Mouse (Mus musculus): ENCODE data around the gene E2f2. TPM values are rescaled to one million over a fixed set of nuclear protein-coding genes. Genes with fewer than 3 reads are reported as not detected.

E2f2 gene
- total RNA-seq, 2 experiments from 2014 or later: 0.48 to 1.1 TPM

GRCm38 (mm10) chr4:136135874-136136728 lies 36.1 kb upstream of the E2f2 start:
- intact Hi-C loops (cut with DNase I): no loop called here
- peak; percentile 27; the same call in 1 of the 2 replicates for TF ChIP-seq CTCF (IDR thresholded peaks at IDR 0.05)
- Histone ChIP-seq H3K27ac (peak overlapping the region; percentile 90), H3K4me3 (no peak overlapping the region; the same call in 1 of the 2 replicates)
- no peak for DNase-seq

DNA sequence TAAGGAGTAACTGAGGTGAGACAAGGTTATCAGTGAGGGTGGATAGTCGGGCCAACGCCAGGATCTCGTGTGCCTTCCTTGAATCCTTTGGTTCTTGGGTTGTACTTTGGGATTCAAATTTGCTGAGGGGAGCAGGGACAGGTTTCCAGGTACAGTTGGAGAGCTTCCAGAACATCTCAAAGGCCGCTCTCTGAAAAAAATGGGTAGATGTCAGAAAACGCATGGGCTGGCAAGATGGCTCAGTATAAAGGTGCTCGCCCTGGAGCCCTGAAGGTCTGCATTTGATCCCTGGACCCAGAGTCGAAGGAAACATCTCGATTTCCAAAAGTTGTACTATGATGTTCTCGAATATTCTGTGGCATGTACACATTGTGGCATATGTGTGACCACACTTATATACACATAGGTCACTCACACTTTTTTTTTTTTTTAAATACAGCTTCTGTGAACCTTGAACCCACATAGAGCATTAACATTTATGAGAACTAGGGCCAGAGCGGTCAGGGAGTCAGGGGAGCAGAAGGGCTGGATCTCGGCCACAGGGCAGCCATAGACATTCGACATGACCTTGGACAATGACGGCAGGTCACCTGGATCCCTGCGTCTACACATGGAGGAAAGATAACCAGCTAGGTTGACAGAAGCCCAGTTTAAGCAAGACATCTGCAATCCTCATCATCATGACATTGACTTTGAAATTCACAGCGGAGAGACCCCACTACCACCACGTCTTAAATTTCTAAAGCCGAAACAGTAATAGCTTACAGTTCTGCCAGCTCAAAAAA lies 32.7 kb upstream of the E2f2 start:
- intact Hi-C loops (cut with DNase I): loop anchor here (10.0 kb wide), 1 partner anchor 165 kb away; the partner anchor contains the start of gene Lypla2
- peak overlapping the region; percentile 97 for H3K27ac ChIP-seq
- DNase-seq: no peak
- H3K4me3 ChIP-seq: peak overlapping the region; percentile 63
- TF ChIP-seq CTCF (IDR thresholded peaks at IDR 0.05): no peak

DNA sequence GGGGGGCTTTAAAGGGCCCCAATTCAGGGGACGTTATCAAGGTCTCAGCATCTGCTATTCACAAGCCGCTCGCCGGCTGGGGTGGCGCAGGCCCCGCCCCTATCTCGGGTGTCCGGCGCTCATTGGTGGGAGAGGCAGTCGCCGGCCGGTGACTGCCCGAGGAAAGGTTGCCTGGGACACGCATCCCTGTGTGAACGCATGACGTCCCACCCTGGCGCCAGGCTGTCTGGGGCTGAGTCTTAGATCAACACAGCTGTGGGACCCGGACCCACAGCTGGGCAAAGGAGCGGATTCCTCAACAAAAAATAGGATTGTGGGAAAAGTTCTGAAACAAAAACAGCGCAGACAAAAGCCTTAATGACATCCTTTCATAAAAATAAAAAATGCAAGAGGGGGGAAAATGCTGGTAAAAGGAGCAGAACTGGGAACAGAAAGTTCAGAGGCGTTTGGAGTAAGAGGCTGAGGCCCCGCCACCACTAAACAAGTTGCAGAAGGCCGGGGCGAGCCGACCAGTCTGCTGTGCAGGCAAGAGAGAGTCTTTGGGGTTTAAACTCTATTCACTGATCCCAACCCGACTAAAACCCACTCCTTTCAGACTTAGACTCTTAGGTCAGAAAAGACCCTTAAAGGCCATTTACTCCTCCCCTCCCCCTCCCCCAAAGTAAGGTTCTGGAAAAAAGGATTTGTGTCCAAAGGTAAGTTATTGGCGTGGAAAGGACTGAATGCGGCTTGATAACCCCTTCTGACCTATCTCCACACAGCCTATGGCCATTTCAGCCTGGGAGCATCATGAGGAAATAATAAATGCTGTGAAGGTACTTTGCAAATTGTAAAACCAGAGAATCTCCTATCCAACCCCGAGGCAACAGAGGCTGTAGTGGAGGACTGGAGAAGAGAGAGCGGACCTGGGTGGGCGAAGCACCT lies 31.6 kb upstream of the E2f2 start:
- peak overlapping the region; percentile 63 for H3K4me3 ChIP-seq
- peak; percentile 47 for TF ChIP-seq CTCF (IDR thresholded peaks at IDR 0.05)
- peak; percentile 97 for DNase-seq
- intact Hi-C loops (cut with DNase I): loop anchor here (10.0 kb wide), 1 partner anchor 166 kb away; the partner anchor contains the start of gene Lypla2
- H3K27ac ChIP-seq: peak overlapping the region; percentile 97

DNA sequence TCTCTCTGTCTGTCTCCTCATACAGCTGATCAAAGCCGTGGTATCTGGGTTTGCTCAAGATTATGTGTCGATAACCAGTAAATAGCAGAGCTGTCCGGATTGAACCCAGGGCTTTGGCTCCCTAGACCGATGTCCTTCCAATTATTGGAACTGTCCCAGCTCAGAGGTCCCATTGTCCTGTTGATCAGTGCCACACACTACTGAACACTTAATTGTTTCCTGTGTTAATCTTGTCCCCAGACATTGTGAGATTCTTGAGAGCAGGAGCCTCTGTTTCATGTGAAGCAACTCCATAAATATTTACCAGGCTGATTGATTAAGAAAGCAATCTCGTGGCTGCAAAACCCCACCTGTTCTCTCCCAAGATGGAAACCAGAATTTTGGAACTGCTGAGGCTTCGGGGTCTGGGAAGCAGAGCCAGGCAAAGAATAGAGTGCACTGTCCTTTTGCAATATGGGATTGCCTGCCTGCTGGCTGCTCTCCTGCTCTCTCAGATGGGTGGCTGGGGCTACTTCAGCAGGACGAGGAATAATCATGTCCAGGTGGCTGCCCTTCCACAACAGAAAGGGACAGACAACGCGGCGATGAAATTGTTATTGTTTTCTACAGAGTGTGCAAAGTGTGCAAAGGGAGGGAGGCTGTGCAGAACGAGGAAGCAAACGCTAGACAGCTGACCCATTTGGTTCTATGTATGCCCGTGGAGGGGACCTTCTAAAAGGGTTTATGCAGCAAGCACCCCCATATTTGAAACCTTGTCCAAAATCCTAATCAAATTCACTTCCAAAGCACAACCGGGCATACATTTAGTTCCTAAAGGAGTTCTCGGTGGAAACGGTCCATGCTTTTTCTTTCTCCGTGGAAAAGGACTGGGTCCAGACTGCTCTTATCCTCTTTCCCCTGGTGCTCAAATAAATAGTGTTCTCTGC lies 29.7 kb upstream of the E2f2 start:
- H3K4me3 ChIP-seq: peak overlapping the region; percentile 81
- peak overlapping the region; percentile 97 for H3K27ac ChIP-seq
- intact Hi-C loops (cut with DNase I): loop anchor here (10.0 kb wide), 1 partner anchor 168 kb away; the partner anchor contains the start of gene Lypla2
- TF ChIP-seq CTCF (IDR thresholded peaks at IDR 0.05): no peak
- no peak for DNase-seq

DNA sequence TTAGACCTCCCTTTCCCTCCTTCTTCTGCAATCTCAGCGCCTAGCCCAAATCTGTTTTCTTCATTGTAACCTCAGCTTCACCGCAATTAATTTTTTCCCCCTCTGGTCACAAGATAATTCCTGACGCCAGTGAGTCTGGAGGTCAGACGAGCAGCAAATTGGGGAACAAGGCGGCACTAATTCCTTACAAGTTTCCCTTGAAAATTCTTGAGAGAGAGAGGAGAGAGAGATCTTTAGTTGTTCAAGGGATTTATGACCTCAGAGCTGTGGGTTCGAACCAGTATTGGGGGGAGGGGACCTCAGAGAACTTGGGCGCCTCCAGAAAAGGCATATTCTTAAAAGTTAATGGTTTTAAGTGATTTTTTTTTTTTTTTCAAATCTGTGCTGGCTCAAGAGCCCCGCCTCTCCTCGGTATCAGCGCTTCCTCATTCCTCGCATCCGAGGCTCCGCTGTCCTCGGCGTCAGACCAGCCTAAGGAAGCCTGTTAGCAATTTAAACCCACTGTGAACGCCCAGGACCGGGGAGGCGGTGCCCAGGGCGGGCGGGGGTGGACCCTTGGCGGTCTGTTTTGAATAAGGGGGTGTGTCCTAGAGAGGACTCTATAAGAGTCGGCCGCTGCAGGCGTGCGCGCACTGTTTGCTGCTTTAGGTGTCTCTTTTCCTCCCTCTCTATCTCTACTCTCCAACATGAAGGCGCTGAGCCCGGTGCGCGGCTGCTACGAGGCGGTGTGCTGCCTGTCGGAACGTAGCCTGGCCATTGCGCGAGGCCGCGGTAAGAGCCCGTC lies 28.8 kb upstream of the E2f2 start, which contains the start of gene Id3:
TSS of gene Id3 (plus strand) at position 305 of the 784 bp plus-strand sequence.
- peak; percentile 96 for DNase-seq
- intact Hi-C loops (cut with DNase I): loop anchor here (10.0 kb wide), 1 partner anchor 169 kb away; the partner anchor contains the start of gene Lypla2
- no peak for TF ChIP-seq CTCF (IDR thresholded peaks at IDR 0.05)
- peak within 1 kb of the TSS; percentile 97 for H3K27ac ChIP-seq
- peak within 1 kb of the TSS; percentile 81 for H3K4me3 ChIP-seq

DNA sequence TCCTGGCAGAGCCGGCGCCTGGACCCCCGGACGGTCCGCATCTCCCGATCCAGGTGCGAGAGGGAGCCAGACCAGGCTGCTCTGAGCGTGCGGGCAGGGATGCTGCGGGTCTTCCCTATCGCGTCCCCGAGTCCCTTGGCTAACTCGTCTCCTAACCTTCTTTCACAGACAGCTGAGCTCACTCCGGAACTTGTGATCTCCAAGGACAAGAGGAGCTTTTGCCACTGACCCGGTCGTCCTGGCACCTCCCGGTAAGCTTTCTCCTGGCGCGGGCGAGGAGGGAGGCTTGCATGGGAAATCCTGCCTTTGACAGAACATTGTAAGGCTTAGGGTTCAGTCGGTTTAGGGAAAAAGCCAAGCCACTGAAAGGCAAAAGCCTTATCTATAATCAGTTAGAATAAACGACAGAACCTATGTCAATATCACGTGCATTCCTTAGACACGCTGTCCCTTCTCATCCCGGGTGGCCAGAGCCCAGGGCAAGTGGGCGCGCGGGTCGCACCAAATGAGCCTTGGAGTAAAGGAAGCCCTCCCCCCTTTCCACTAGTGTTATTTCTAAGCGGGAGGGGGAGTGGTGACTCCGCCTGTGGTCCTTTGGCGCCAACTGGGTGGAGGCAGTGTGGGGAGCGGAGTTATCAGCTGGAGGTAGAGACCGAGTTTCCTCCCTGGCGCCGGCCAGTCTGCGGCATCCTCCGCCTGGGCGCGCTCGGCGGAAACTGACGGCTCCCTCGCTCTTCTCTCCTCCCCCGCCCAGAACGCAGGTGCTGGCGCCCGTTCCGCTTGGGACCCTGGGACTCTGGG lies 27.9 kb upstream of the E2f2 start:
- intact Hi-C loops (cut with DNase I): loop anchor here (10.0 kb wide), 1 partner anchor 170 kb away; the partner anchor contains the start of gene Lypla2
- Histone ChIP-seq H3K4me3 (peak overlapping the region; percentile 81), H3K27ac (peak overlapping the region; percentile 97)
- TF ChIP-seq CTCF (IDR thresholded peaks at IDR 0.05): no peak
- peak; percentile 86 for DNase-seq

DNA sequence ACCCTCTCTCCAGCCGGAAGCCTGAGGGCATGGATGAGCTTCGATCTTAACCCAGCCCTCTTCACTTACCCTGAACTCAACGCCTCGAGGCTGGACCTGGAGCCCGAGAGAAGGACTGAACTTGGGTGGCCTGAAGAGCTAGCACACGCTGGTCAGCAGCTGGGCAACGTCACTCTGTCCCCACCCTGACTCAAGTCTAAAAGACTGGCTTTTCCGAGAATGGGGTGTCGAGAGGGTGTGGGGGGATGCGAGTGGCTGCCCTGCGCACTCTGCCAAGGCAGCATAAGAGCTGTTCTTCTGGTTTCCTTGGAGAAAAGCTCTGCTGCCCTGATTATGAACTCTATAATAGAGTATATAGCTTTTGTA lies 27.3 kb upstream of the E2f2 start:
- Histone ChIP-seq H3K27ac (peak overlapping the region; percentile 97), H3K4me3 (peak overlapping the region; percentile 81)
- intact Hi-C loops (cut with DNase I): loop anchor here (10.0 kb wide), 1 partner anchor 170 kb away; the partner anchor contains the start of gene Lypla2
- no peak for DNase-seq
- no peak for TF ChIP-seq CTCF (IDR thresholded peaks at IDR 0.05)

DNA sequence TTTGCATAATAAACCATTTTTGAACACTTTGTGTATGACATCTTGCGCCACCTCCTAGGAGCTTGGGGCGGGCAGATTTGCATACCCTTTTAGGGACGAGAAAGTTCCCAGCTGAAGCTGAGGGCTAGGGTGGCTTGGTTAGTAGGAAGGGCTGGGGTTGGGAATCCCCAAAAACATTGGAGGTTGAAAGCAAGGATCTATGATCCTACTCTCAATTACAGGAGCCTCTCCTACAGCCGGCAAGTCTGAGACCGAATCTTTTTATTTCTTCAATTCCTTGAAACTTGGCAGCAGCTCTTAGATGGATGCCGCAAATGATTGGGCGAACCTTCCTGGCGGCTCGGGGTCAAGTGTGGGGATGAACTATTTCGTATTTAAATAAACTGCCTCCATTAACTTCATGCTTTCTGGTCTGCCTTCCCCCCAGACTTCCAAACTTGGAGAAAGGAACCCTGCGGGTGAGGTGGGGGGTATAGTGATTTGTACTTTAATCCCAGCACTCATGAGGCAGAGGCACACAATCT lies 26.8 kb upstream of the E2f2 start:
- no peak for TF ChIP-seq CTCF (IDR thresholded peaks at IDR 0.05)
- Histone ChIP-seq H3K27ac (peak overlapping the region; percentile 97), H3K4me3 (peak overlapping the region; percentile 81)
- no peak for DNase-seq
- intact Hi-C loops (cut with DNase I): loop anchor here (10.0 kb wide), 1 partner anchor 171 kb away; the partner anchor contains the start of gene Lypla2
